Mouse (Mus musculus) myocyte (in vitro differentiated cells): ENCODE results near the gene Tmcc3. TPM values are rescaled to one million over a fixed set of nuclear protein-coding genes. Genes with fewer than 3 reads are reported as not detected.

Experiments used
- H3K27me3 ChIP-seq: one replicate; pipeline ENCODE4 v1.6.1; 2011; ENCODE audit not compliant: control insufficient read depth, insufficient read depth, insufficient read length
- H3K36me3 ChIP-seq: one replicate; pipeline ENCODE4 v1.6.1; 2011; ENCODE audit not compliant: control insufficient read depth, insufficient read depth
- H3K4me2 ChIP-seq: one replicate; pipeline ENCODE4 v1.6.1; 2011; ENCODE audit warnings: low read depth, control low read depth
- H3K4me3 ChIP-seq: one replicate; pipeline ENCODE4 v1.5.1; 2011; ENCODE audit warnings: mild to moderate bottlenecking, control low read depth, moderate library complexity
- H3K79me2 ChIP-seq: one replicate; pipeline ENCODE4 v1.6.1; 2011; ENCODE audit not compliant: control insufficient read depth, insufficient read depth
- H3ac ChIP-seq: one replicate; pipeline ENCODE4 v1.6.1; 2011; ENCODE audit not compliant: control insufficient read depth, insufficient read length
- CEBPB ChIP-seq: IDR thresholded peaks from 2 replicates; pipeline ENCODE4 v1.6.1; 2011; ENCODE audit warnings: mild to moderate bottlenecking, moderate library complexity; ENCODE audit not compliant: poor library complexity, insufficient read depth, severe bottlenecking
- E2F4 ChIP-seq: IDR thresholded peaks from one replicate; pipeline ENCODE4 v1.6.1; 2011; ENCODE audit warnings: mild to moderate bottlenecking, control low read depth, moderate library complexity; ENCODE audit not compliant: insufficient read depth
- MAX ChIP-seq: IDR thresholded peaks from one replicate; pipeline ENCODE4 v1.6.1; 2011; ENCODE audit warnings: low read depth, mild to moderate bottlenecking, control low read depth
- MYOD1 ChIP-seq, 3 experiments: IDR thresholded peaks; one replicate each; pipeline ENCODE4 v1.6.1; 2011; ENCODE audit warnings: control low read depth in 2 of 3, low read depth in 2 of 3, mild to moderate bottlenecking in 2 of 3, moderate library complexity in 1 of 3; ENCODE audit not compliant: insufficient read length in 2 of 3, control insufficient read depth in 1 of 3
- MYOG ChIP-seq, 3 experiments: IDR thresholded peaks; one replicate each; pipeline ENCODE4 v1.6.1; 2011; ENCODE audit warnings: control low read depth in 2 of 3, low read depth in 2 of 3, mild to moderate bottlenecking in 2 of 3; ENCODE audit not compliant: insufficient read length in 2 of 3, control insufficient read depth in 1 of 3, insufficient read depth in 1 of 3
- POLR2A ChIP-seq: IDR thresholded peaks from one replicate; pipeline ENCODE4 v1.6.1; 2011; ENCODE audit warnings: low read depth, mild to moderate bottlenecking, control low read depth, moderate library complexity; ENCODE audit not compliant: insufficient read length
- POLR2AphosphoS2 ChIP-seq: IDR thresholded peaks from one replicate; pipeline ENCODE4 v1.6.1; 2011; ENCODE audit warnings: low read depth, control low read depth; ENCODE audit not compliant: insufficient read length
- REST ChIP-seq: IDR thresholded peaks from one replicate; pipeline ENCODE4 v1.6.1; 2011; ENCODE audit warnings: mild to moderate bottlenecking, control low read depth, moderate library complexity; ENCODE audit not compliant: insufficient read depth, insufficient read length
- SRF ChIP-seq: IDR thresholded peaks from one replicate; pipeline ENCODE4 v1.6.1; 2011; ENCODE audit warnings: low read depth; ENCODE audit not compliant: control insufficient read depth, insufficient read length
- TCF12 ChIP-seq: IDR thresholded peaks from one replicate; pipeline ENCODE4 v1.6.1; 2011; ENCODE audit warnings: mild to moderate bottlenecking, control low read depth; ENCODE audit not compliant: poor library complexity, insufficient read depth, severe bottlenecking
- TCF3 ChIP-seq: IDR thresholded peaks from one replicate; pipeline ENCODE4 v1.6.1; 2011; ENCODE audit warnings: low read depth, control low read depth; ENCODE audit not compliant: insufficient read length
- USF1 ChIP-seq: IDR thresholded peaks from one replicate; pipeline ENCODE4 v1.6.1; 2011; ENCODE audit warnings: low read depth, mild to moderate bottlenecking, control low read depth, moderate library complexity
- polyA plus RNA-seq: library from polyadenylated mRNA; unstranded; fragments of >200 nt; fragmentation: generic; extraction: Trizol; gene quantifications from one replicate; pipeline ENCODE4 v1.2.1, GENCODE M21; 2012; ENCODE audit warnings: missing spikeins

Gene Tmcc3
- polyA plus RNA-seq: 16.6 TPM

DNA sequence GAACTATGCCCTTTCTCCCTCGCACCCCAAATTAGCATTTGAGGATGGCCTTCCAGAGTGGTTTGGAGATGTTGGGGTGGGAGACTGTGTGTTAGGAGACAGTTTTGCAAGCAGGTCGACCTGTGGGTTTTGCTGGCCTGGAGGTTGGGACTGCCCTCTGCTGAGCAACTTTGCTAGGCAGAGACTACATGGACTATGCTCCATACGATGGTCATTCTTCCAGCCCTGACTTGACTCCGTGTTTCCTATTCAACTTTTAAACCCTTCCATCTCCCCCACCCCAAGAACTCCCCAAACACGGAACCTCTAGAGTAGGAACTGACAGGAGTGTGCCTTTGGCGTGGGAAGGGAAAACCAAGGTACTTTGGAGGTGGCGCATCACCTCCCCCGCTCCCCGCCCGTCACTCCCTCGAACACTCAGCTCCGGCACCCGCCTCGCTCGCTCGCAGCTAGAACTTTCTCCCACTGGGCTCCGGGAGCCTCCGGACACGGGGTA is at the start of gene Tmcc3:
Tmcc3 (plus strand) TSS at position 439 of the 496 bp plus-strand sequence.
- no peak within 1 kb of the TSS for H3K4me2 ChIP-seq
- no peak within 1 kb of the TSS for H3ac ChIP-seq
- TF ChIP-seq MYOG (IDR thresholded peaks at IDR 0.05; ENCODE audit: control insufficient read depth in 1 of 3, insufficient read depth in 1 of 3, insufficient read length in 2 of 3, low read depth in 2 of 3): no peak
- no peak for TF ChIP-seq MAX
- no peak for TF ChIP-seq USF1
- no peak for TF ChIP-seq MYOD1 (IDR thresholded peaks at IDR 0.05; ENCODE audit: control insufficient read depth in 1 of 3, insufficient read length in 2 of 3, low read depth in 2 of 3)
- no peak for TF ChIP-seq POLR2A
- no peak for TF ChIP-seq REST
- TF ChIP-seq POLR2AphosphoS2: no peak
- TF ChIP-seq TCF3: no peak
- no peak for TF ChIP-seq SRF
- TF ChIP-seq E2F4: no peak
- no peak for TF ChIP-seq CEBPB
- TF ChIP-seq TCF12: no peak
- no peak within 1 kb of the TSS for H3K4me3 ChIP-seq
- no peaks in the 10 kb centered on the region for H3K36me3 ChIP-seq
- H3K27me3 ChIP-seq: peaks cover 13% of the 10 kb centered on the region
- no peaks in the 10 kb centered on the region for H3K79me2 ChIP-seq

DNA sequence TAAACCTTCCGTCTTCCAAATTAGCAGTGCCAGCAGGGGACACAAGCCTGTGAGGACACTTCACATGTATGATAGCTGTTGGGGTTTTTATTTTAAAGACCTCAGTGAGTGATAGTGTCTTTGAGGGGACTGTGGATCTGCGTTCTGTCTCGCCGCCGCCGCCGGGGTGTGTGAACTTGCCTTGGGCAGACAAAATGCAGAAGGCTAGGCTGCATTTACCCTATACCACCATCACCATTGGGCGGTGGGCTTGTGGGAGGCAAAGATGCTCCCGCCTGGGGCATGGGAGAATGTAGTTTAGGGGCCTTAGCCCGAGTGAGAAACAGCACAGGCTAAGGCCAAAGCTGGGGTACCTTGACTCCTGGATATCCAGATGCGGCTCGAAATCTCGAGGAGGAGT is 49.1 kb upstream of the Tmcc3 start:
- H3K4me2 ChIP-seq: no peak overlapping the region
- H3K79me2 ChIP-seq: no peaks in the 10 kb centered on the region
- TF ChIP-seq E2F4: no peak
- H3ac ChIP-seq: no peak overlapping the region
- no peak overlapping the region for H3K4me3 ChIP-seq
- peaks cover 10% of the 10 kb centered on the region for H3K27me3 ChIP-seq
- no peaks in the 10 kb centered on the region for H3K36me3 ChIP-seq

GRCm38 (mm10) chr10:94263211-94263610 is 48.5 kb upstream of the Tmcc3 start:
- H3K27me3 ChIP-seq: peaks cover 10% of the 10 kb centered on the region
- no peak overlapping the region for H3K4me2 ChIP-seq
- TF ChIP-seq USF1: peak; percentile 17
- no peak for TF ChIP-seq SRF
- no peak for TF ChIP-seq POLR2AphosphoS2
- no peak for TF ChIP-seq E2F4
- H3K4me3 ChIP-seq: no peak overlapping the region
- H3K36me3 ChIP-seq: no peaks in the 10 kb centered on the region
- no peak overlapping the region for H3ac ChIP-seq
- H3K79me2 ChIP-seq: no peaks in the 10 kb centered on the region

DNA sequence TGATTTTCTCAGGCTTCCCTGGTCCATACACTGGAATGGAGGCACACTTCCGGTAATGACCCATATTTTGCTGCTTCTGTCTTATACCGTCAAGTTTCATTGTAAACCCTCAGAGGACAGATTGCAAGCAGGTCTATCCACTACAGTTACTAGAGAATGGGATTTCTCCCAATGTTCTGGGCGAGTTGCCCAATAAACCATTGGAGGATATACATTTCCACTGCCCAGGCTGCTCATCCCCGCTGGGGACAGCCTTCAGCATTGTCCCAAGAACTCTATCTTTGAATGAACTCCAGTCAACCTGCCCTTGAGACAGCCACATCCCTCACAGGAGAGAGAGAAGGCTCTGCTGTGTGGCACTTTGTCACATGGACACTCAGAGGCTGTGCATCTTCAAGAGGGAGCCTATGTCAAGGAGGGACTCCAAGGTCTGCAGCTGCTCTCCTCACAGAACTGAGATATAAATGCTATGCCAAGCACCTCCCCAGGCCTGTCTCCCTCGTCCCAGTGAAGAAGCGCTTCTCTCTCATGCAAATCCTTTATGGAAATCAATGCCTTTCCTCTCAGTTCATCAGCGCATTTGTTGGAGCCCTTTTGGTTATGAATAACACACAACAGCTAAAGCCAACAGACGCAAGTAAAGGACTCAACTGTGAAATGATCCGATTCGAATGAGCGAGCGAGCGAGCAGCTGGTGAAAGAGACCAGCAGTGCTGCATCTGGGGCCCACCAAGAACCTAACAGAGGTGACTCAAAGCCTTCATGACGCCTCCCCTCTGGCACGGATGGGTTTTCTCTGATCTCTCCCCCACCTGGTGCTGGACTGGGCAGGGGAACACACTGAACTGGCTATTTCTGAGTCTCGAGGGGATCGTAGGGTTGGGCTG is 45.9 kb upstream of the Tmcc3 start:
- Histone ChIP-seq H3K4me2 (no peak overlapping the region), H3K4me3 (no peak overlapping the region), H3K27me3 (peaks cover 10% of the 10 kb centered on the region), H3K79me2 (no peaks in the 10 kb centered on the region), H3ac (no peak overlapping the region), H3K36me3 (no peaks in the 10 kb centered on the region)
- no peak for TF ChIP-seq MYOD1 (IDR thresholded peaks at IDR 0.05; ENCODE audit: control insufficient read depth in 1 of 3, insufficient read length in 2 of 3, low read depth in 2 of 3)
- TF ChIP-seq REST: no peak
- TF ChIP-seq CEBPB: no peak
- no peak for TF ChIP-seq TCF12
- TF ChIP-seq POLR2A: no peak
- TF ChIP-seq SRF: no peak
- TF ChIP-seq USF1: no peak
- TF ChIP-seq MAX: no peak
- TF ChIP-seq POLR2AphosphoS2: no peak
- no peak for TF ChIP-seq E2F4
- no peak for TF ChIP-seq MYOG (IDR thresholded peaks at IDR 0.05; ENCODE audit: control insufficient read depth in 1 of 3, insufficient read depth in 1 of 3, insufficient read length in 2 of 3, low read depth in 2 of 3)

DNA sequence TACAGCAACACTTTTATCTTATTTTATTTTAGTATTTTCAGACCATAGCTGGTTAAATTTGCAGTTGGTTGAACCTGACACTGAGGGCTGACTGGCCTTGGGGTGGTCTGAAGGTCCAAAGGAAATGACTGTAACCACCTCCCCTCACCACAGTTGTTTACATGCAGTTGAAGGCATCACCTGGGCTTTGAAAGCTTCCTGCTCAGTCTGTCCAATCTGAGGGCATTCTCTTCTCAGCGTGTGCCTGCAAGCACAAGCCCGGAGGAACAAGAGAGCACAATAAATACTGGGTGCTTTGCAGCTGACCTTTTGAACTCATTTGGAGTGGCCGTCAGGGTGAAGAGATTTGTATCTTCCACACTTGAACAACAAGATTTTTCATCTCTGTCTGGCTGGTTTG is 36.4 kb upstream of the Tmcc3 start:
- no peak overlapping the region for H3K4me3 ChIP-seq
- no peak for TF ChIP-seq POLR2A
- TF ChIP-seq TCF12: no peak
- TF ChIP-seq CEBPB: no peak
- TF ChIP-seq USF1: no peak
- TF ChIP-seq MYOD1 (IDR thresholded peaks at IDR 0.05; ENCODE audit: control insufficient read depth in 1 of 3, insufficient read length in 2 of 3, low read depth in 2 of 3): no peak
- TF ChIP-seq REST: no peak
- no peak for TF ChIP-seq TCF3
- TF ChIP-seq POLR2AphosphoS2: no peak
- no peak for TF ChIP-seq MYOG (IDR thresholded peaks at IDR 0.05; ENCODE audit: control insufficient read depth in 1 of 3, insufficient read depth in 1 of 3, insufficient read length in 2 of 3, low read depth in 2 of 3)
- no peak for TF ChIP-seq SRF
- no peak for TF ChIP-seq MAX
- TF ChIP-seq E2F4: no peak
- H3K27me3 ChIP-seq: no peaks in the 10 kb centered on the region
- H3K79me2 ChIP-seq: no peaks in the 10 kb centered on the region
- H3K36me3 ChIP-seq: no peaks in the 10 kb centered on the region
- no peak overlapping the region for H3ac ChIP-seq
- H3K4me2 ChIP-seq: no peak overlapping the region
